Mouse (Mus musculus) thymus, postnatal 14 days (tissue): Measurements from ENCODE around the gene Apol9b.

Source experiments
- DNase-seq: peaks from one replicate; pipeline ENCODE4 v3.0.0; 2021

Gene Apol9b

GRCm38 (mm10) chr15:77784039-77784824, 55.4 kb downstream of the Apol9b start:
- DNase-seq = no peak

GRCm38 (mm10) chr15:77785807-77786206, 57.0 kb downstream of the Apol9b start:
- DNase-seq = no peak
